Mouse (Mus musculus) kidney, embryonic 15.5 days (tissue): ENCODE measurements around the gene Magi1. TPM values are rescaled to one million over a fixed set of nuclear protein-coding genes. Genes with fewer than 3 reads are reported as not detected.
A peak's percentile ranks its signal among the peaks of the same experiment; 100 is the strongest.

Source experiments
- ATAC-seq: fragments of 200-750 bp; cut with Nextera tagmentation; replicated peaks from 2 replicates; pipeline ENCODE4 v1.8.0; 2017; ENCODE audit warnings: moderate TSS enrichment; ENCODE audit not compliant: low FRiP score
- H3K27ac ChIP-seq: fragments of 300-500 bp; sonication (generic); 2 replicates; pipeline ENCODE4 v1.5.1; 2015; ENCODE audit warnings: mild to moderate bottlenecking, inconsistent platforms
- H3K27me3 ChIP-seq: fragments of 300-500 bp; sonication (generic); 2 replicates; pipeline ENCODE4 v1.6.1; 2015; ENCODE audit warnings: inconsistent platforms
- H3K36me3 ChIP-seq: fragments of 300-500 bp; sonication (generic); 2 replicates; pipeline ENCODE4 v1.6.1; 2015; ENCODE audit warnings: inconsistent platforms
- H3K4me1 ChIP-seq: fragments of 300-500 bp; sonication (generic); 2 replicates; pipeline ENCODE4 v1.6.1; 2015; ENCODE audit warnings: inconsistent platforms
- H3K4me2 ChIP-seq: fragments of 300-500 bp; sonication (generic); 2 replicates; pipeline ENCODE4 v1.6.1; 2015; ENCODE audit warnings: moderate library complexity, mild to moderate bottlenecking, inconsistent platforms
- H3K4me3 ChIP-seq: fragments of 300-500 bp; sonication (generic); replicated peaks from 2 replicates; pipeline ENCODE4 v1.5.1; 2015; ENCODE audit warnings: mild to moderate bottlenecking, inconsistent platforms
- H3K9ac ChIP-seq: fragments of 300-500 bp; sonication (generic); 2 replicates; pipeline ENCODE4 v1.6.1; 2015; ENCODE audit warnings: mild to moderate bottlenecking, inconsistent platforms
- H3K9me3 ChIP-seq: fragments of 300-500 bp; sonication (generic); replicated peaks from 2 replicates; pipeline ENCODE4 v1.6.1; 2016; ENCODE audit warnings: inconsistent platforms
- WGBS: fragments of 180-500 bp; shearing (Covaris S2); methylation state at CpG from one replicate; pipeline ENCODE4 v1.1.7; 2015; ENCODE audit warnings: mixed read lengths; 5-methylcytosine and 5-hydroxymethylcytosine counted together
- polyA plus RNA-seq: library from polyadenylated mRNA; unstranded; fragments of >200 nt; fragmentation: Nextera tagmentation; extraction: Ambion mirVana; gene quantifications from 2 replicates; pipeline ENCODE4 v1.2.1, GENCODE M21; 2015

Magi1 gene
- polyA plus RNA-seq, 1 experiment from 2014 or later = 9.8 TPM

- 71% methylated on average over 2 of the region's 2 CpGs for WGBS
- Histone ChIP-seq H3K27ac (no peak overlapping the region), H3K4me3 (no peak overlapping the region), H3K4me2 (no peak overlapping the region), H3K36me3 (no peaks in the 10 kb centered on the region), H3K9me3 (no peaks in the 10 kb centered on the region), H3K27me3 (no peaks in the 10 kb centered on the region), H3K9ac (no peak overlapping the region), H3K4me1 (peaks cover 14% of the 10 kb centered on the region)
- no peak for ATAC-seq
Measured at GRCm38 (mm10) chr6:94149800-94150199, 133.9 kb downstream of the Magi1 start.

GRCm38 (mm10) chr6:94146206-94146493 lies 137.6 kb downstream of the Magi1 start:
- H3K27me3 ChIP-seq = no peaks in the 10 kb centered on the region
- no peak overlapping the region for H3K9ac ChIP-seq
- 52% methylated on average over 1 of the region's 1 CpGs for WGBS
- no peaks in the 10 kb centered on the region for H3K9me3 ChIP-seq
- H3K4me3 ChIP-seq = no peak overlapping the region
- H3K27ac ChIP-seq = peak overlapping the region; percentile 45; the same call in 1 of the 2 replicates
- ATAC-seq = no peak
- H3K36me3 ChIP-seq = no peaks in the 10 kb centered on the region
- H3K4me2 ChIP-seq = no peak overlapping the region
- H3K4me1 ChIP-seq = peaks cover 21% of the 10 kb centered on the region

- no peak for ATAC-seq
- 72% methylated on average over 8 of the region's 8 CpGs for WGBS
- peak overlapping the region; percentile 45; the same call in 1 of the 2 replicates for H3K27ac ChIP-seq
Measured at GRCm38 (mm10) chr6:94145430-94146205, 138.1 kb downstream of the Magi1 start.

GRCm38 (mm10) chr6:94142493-94142892 lies 141.2 kb downstream of the Magi1 start:
- Histone ChIP-seq H3K9ac (no peak overlapping the region), H3K9me3 (no peaks in the 10 kb centered on the region), H3K4me2 (no peak overlapping the region), H3K27ac (no peak overlapping the region), H3K27me3 (no peaks in the 10 kb centered on the region), H3K4me1 (peaks cover 20% of the 10 kb centered on the region), H3K36me3 (no peaks in the 10 kb centered on the region), H3K4me3 (no peak overlapping the region)
- no peak for ATAC-seq
- WGBS = 83% methylated on average over 2 of the region's 2 CpGs

More at GRCm38 (mm10) chr6:94145430-94146205, 138.1 kb downstream of the Magi1 start:
- H3K4me3 ChIP-seq = no peak overlapping the region
- no peaks in the 10 kb centered on the region for H3K36me3 ChIP-seq
- H3K9ac ChIP-seq = no peak overlapping the region
- H3K27me3 ChIP-seq = no peaks in the 10 kb centered on the region
- H3K4me2 ChIP-seq = no peak overlapping the region
- H3K9me3 ChIP-seq = no peaks in the 10 kb centered on the region
- peaks cover 22% of the 10 kb centered on the region for H3K4me1 ChIP-seq

- H3K4me2 ChIP-seq = no peak overlapping the region
- no peak overlapping the region for H3K9ac ChIP-seq
- WGBS = 29% methylated on average over 2 of the region's 2 CpGs
- H3K36me3 ChIP-seq = no peaks in the 10 kb centered on the region
- no peak for ATAC-seq
- H3K4me3 ChIP-seq = no peak overlapping the region
- peaks cover 22% of the 10 kb centered on the region for H3K4me1 ChIP-seq
- no peaks in the 10 kb centered on the region for H3K27me3 ChIP-seq
- no peak overlapping the region for H3K27ac ChIP-seq
- no peaks in the 10 kb centered on the region for H3K9me3 ChIP-seq
Measured at GRCm38 (mm10) chr6:94141496-94141895, 142.2 kb downstream of the Magi1 start.

GRCm38 (mm10) chr6:94139952-94140414 lies 143.7 kb downstream of the Magi1 start:
- no peak overlapping the region for H3K4me2 ChIP-seq
- no peaks in the 10 kb centered on the region for H3K36me3 ChIP-seq
- H3K9me3 ChIP-seq = no peaks in the 10 kb centered on the region
- H3K4me3 ChIP-seq = no peak overlapping the region
- H3K27me3 ChIP-seq = no peaks in the 10 kb centered on the region
- no peak for ATAC-seq
- H3K9ac ChIP-seq = no peak overlapping the region
- H3K4me1 ChIP-seq = peaks cover 24% of the 10 kb centered on the region
- 78% methylated on average over 3 of the region's 3 CpGs for WGBS
- H3K27ac ChIP-seq = no peak overlapping the region

GRCm38 (mm10) chr6:94136693-94137092 lies 147.0 kb downstream of the Magi1 start:
- no peak overlapping the region for H3K27ac ChIP-seq
- H3K9me3 ChIP-seq = no peaks in the 10 kb centered on the region
- no peak for ATAC-seq
- H3K9ac ChIP-seq = no peak overlapping the region
- 62% methylated on average over 3 of the region's 3 CpGs for WGBS
- H3K36me3 ChIP-seq = no peaks in the 10 kb centered on the region
- no peaks in the 10 kb centered on the region for H3K27me3 ChIP-seq
- no peak overlapping the region for H3K4me3 ChIP-seq
- no peak overlapping the region for H3K4me2 ChIP-seq
- H3K4me1 ChIP-seq = peaks cover 23% of the 10 kb centered on the region

GRCm38 (mm10) chr6:94134159-94134558 lies 149.6 kb downstream of the Magi1 start:
- H3K36me3 ChIP-seq = no peaks in the 10 kb centered on the region
- no peaks in the 10 kb centered on the region for H3K27me3 ChIP-seq
- no peaks in the 10 kb centered on the region for H3K9me3 ChIP-seq
- H3K9ac ChIP-seq = no peak overlapping the region
- H3K4me1 ChIP-seq = peaks cover 29% of the 10 kb centered on the region
- no peak overlapping the region for H3K27ac ChIP-seq
- no peak overlapping the region for H3K4me2 ChIP-seq
- 89% methylated on average over 5 of the region's 5 CpGs for WGBS
- no peak for ATAC-seq
- no peak overlapping the region for H3K4me3 ChIP-seq

- Histone ChIP-seq H3K36me3 (no peaks in the 10 kb centered on the region), H3K4me3 (no peak overlapping the region), H3K4me2 (no peak overlapping the region), H3K27ac (no peak overlapping the region), H3K4me1 (peaks cover 37% of the 10 kb centered on the region), H3K9ac (no peak overlapping the region), H3K9me3 (no peaks in the 10 kb centered on the region), H3K27me3 (no peaks in the 10 kb centered on the region)
- 59% methylated on average over 4 of the region's 4 CpGs for WGBS
- no peak for ATAC-seq
Measured at GRCm38 (mm10) chr6:94131999-94132398, 151.7 kb downstream of the Magi1 start.

GRCm38 (mm10) chr6:94130389-94130788 lies 153.3 kb downstream of the Magi1 start:
- Histone ChIP-seq H3K4me1 (peaks cover 34% of the 10 kb centered on the region), H3K36me3 (no peaks in the 10 kb centered on the region), H3K27me3 (no peaks in the 10 kb centered on the region), H3K4me3 (no peak overlapping the region), H3K27ac (no peak overlapping the region), H3K9me3 (no peaks in the 10 kb centered on the region), H3K9ac (no peak overlapping the region), H3K4me2 (no peak overlapping the region)
- 21% methylated on average over 5 of the region's 5 CpGs for WGBS
- ATAC-seq = no peak; the same call in 1 of the 2 replicates

GRCm38 (mm10) chr6:94126763-94127162 lies 157.0 kb downstream of the Magi1 start:
- no peak for ATAC-seq
- 74% methylated on average over 4 of the region's 4 CpGs for WGBS
- no peak overlapping the region for H3K27ac ChIP-seq
- no peaks in the 10 kb centered on the region for H3K36me3 ChIP-seq
- H3K9ac ChIP-seq = no peak overlapping the region
- peaks cover 41% of the 10 kb centered on the region for H3K4me1 ChIP-seq
- H3K9me3 ChIP-seq = no peaks in the 10 kb centered on the region
- no peak overlapping the region for H3K4me2 ChIP-seq
- no peak overlapping the region for H3K4me3 ChIP-seq
- H3K27me3 ChIP-seq = no peaks in the 10 kb centered on the region

GRCm38 (mm10) chr6:94125144-94125543 lies 158.6 kb downstream of the Magi1 start:
- Histone ChIP-seq H3K27ac (0 out of 2 replicates have a peak overlapping the region, but pooled peaks have one; percentile 52), H3K9ac (no peak overlapping the region), H3K9me3 (no peaks in the 10 kb centered on the region), H3K36me3 (no peaks in the 10 kb centered on the region), H3K27me3 (no peaks in the 10 kb centered on the region), H3K4me3 (no peak overlapping the region), H3K4me1 (peaks cover 34% of the 10 kb centered on the region), H3K4me2 (no peak overlapping the region)
- 0 out of 2 replicates have a peak, but pooled peaks have one; percentile 23 for ATAC-seq
- 51% methylated on average over 6 of the region's 6 CpGs for WGBS

GRCm38 (mm10) chr6:94124279-94124678 lies 159.4 kb downstream of the Magi1 start:
- Histone ChIP-seq H3K36me3 (no peaks in the 10 kb centered on the region), H3K9me3 (no peaks in the 10 kb centered on the region), H3K4me2 (no peak overlapping the region), H3K4me1 (peaks cover 29% of the 10 kb centered on the region), H3K4me3 (no peak overlapping the region), H3K9ac (no peak overlapping the region), H3K27me3 (no peaks in the 10 kb centered on the region), H3K27ac (no peak overlapping the region)
- 59% methylated on average over 2 of the region's 2 CpGs for WGBS
- ATAC-seq = no peak
